Mouse (Mus musculus) midbrain, embryonic 14.5 days (tissue): Measurements from ENCODE around the gene Gm4707. TPM values are rescaled to one million over a fixed set of nuclear protein-coding genes. Genes with fewer than 3 reads are reported as not detected.

ENCODE experiments used
- ATAC-seq: fragments of 200-750 bp; cut with Nextera tagmentation; 2 replicates; pipeline ENCODE4 v1.8.0; 2017; ENCODE audit warnings: moderate number of reproducible peaks, moderate library complexity; ENCODE audit not compliant: low FRiP score, low TSS enrichment
- DNase-seq: peaks from one replicate; pipeline ENCODE4 v3.0.0-alpha.2; 2015
- H3K27ac ChIP-seq: fragments of 300-500 bp; sonication (generic); replicated peaks from 2 replicates; pipeline ENCODE4 v1.5.1; 2014; ENCODE audit warnings: mild to moderate bottlenecking, low read depth, low read length, moderate library complexity
- H3K27me3 ChIP-seq: fragments of 300-500 bp; sonication (generic); 2 replicates; pipeline ENCODE4 v1.6.1; 2014; ENCODE audit warnings: low read length, control low read depth, mixed read lengths; ENCODE audit not compliant: control insufficient read depth, insufficient read depth
- H3K36me3 ChIP-seq: fragments of 300-500 bp; sonication (generic); 2 replicates; pipeline ENCODE4 v1.6.1; 2014; ENCODE audit warnings: low read length, control low read depth; ENCODE audit not compliant: control insufficient read depth, insufficient read depth
- H3K4me1 ChIP-seq: fragments of 300-500 bp; sonication (generic); 2 replicates; pipeline ENCODE4 v1.6.1; 2014; ENCODE audit warnings: mild to moderate bottlenecking, antibody characterized with exemption, low read length, control low read depth; ENCODE audit not compliant: control insufficient read depth, insufficient read depth
- H3K4me2 ChIP-seq: fragments of 300-500 bp; sonication (generic); 2 replicates; pipeline ENCODE4 v1.6.1; 2014; ENCODE audit warnings: mild to moderate bottlenecking, low read length, moderate library complexity
- H3K4me3 ChIP-seq: fragments of 300-500 bp; sonication (generic); replicated peaks from 2 replicates; pipeline ENCODE4 v1.5.1; 2014; ENCODE audit warnings: low read depth, low read length
- H3K9ac ChIP-seq: fragments of 300-500 bp; sonication (generic); replicated peaks from 2 replicates; pipeline ENCODE4 v1.6.1; 2014; ENCODE audit warnings: mild to moderate bottlenecking, low read length, moderate library complexity
- H3K9me3 ChIP-seq: fragments of 300-500 bp; sonication (generic); 2 replicates; pipeline ENCODE4 v1.6.1; 2016; ENCODE audit warnings: low read length, control low read depth, mixed read lengths; ENCODE audit not compliant: control insufficient read depth
- WGBS: fragments of 180-500 bp; shearing (Covaris S2); extraction: QIAGEN DNeasy Blood & Tissue Kit; methylation state at CpG from one replicate; pipeline ENCODE4 v1.1.7; 2014; 5-methylcytosine and 5-hydroxymethylcytosine counted together
- polyA plus RNA-seq: library from polyadenylated mRNA; unstranded; fragments of >200 nt; fragmentation: Nextera tagmentation; extraction: Ambion mirVana; gene quantifications from 2 replicates; pipeline ENCODE4 v1.2.1, GENCODE M21; 2014

Gm4707 gene
- polyA plus RNA-seq, 1 experiment from 2014 or later: 1.3 TPM

DNA sequence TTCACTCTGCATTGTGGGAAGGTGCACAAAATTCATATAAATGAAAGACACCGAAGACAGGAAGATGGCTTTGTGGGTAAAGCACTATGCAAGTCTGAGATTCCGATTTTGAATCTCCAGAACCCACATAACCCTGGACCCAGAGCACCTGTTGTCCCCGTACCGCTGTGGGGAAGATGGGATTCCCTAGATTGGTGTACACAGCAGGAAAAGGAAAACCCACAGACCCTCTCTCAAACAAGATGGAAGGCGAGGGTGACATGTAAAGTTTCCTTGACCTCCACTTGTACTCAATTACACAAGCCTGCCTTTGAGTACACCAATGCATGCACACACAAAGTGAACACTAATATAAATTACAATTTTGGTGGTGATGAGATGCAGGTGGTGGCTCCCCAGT lies 25.0 kb upstream of the Gm4707 start:
- no peak for ATAC-seq
- no peaks in the 10 kb centered on the region for H3K36me3 ChIP-seq
- no peaks in the 10 kb centered on the region for H3K27me3 ChIP-seq
- no peak overlapping the region for H3K4me3 ChIP-seq
- no peak overlapping the region for H3K9ac ChIP-seq
- no peak overlapping the region for H3K4me2 ChIP-seq
- H3K27ac ChIP-seq: no peak overlapping the region
- H3K9me3 ChIP-seq: no peaks in the 10 kb centered on the region
- H3K4me1 ChIP-seq: no peaks in the 10 kb centered on the region
- 88% methylated on average over 5 of the region's 5 CpGs for WGBS
- DNase-seq: no peak

DNA sequence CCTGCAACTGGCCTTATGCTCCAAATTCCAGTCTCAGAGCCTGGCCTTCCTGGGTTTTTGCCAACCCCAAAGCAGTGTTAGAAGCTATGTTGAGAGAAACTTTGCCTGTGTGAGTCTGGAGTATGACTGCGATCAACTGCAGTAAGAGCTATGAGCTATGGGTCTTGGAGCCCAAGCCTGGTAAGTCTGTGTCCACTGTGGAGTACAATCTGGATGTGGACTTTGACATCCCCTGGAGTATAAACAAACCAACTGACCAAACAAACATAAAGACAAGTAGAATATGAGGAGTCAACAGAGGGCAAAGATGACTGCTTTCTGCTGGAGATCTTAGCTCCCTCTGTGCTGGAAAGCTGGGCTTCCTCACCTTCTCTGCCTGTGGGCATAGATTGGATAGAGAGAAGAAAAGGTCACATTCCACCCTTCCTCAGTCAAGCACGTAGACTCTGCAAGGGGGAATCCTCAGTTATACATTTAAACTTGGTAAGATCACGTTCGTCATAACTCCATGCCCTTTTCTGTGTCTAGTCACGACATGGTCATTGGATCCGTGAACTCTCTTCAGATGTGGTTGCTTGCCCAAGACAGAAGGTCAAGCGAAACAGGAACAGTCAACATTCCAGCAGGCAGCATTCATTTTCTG lies 23.8 kb upstream of the Gm4707 start:
- WGBS: 89% methylated on average over 7 of the region's 7 CpGs
- ATAC-seq: no peak

DNA sequence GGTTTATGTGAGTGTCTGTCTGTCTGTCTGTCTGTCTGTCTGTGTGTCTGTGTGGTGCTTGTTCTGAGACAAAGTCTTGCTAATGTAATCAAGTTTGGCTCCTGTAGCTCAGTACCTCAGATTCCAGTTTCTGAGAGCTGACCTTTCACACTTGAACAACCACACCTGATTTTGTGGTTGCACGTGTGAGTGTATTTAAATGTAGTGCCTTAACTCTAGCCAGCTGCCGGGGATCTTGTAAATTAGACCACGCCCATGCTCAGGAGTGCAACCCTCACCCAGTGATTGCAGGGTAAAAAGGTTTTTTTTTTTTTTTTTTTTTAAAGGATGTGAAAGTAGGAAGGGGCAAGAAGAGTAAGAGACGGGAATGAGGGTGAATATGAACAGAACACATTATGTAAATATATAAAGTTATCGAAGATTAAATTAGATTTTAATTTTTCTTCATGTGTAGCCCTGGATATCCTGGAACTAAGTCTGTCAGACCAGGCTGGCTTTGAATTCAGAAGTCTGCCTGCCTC lies 19.7 kb upstream of the Gm4707 start:
- H3K4me3 ChIP-seq: no peak overlapping the region
- H3K4me2 ChIP-seq: no peak overlapping the region
- no peak overlapping the region for H3K27ac ChIP-seq
- no peaks in the 10 kb centered on the region for H3K36me3 ChIP-seq
- WGBS: 80% methylated on average over 5 of the region's 5 CpGs
- DNase-seq (no peak), ATAC-seq (no peak)
- no peaks in the 10 kb centered on the region for H3K27me3 ChIP-seq
- H3K4me1 ChIP-seq: no peaks in the 10 kb centered on the region; the same call in 1 of the 2 replicates
- H3K9me3 ChIP-seq: no peaks in the 10 kb centered on the region
- no peak overlapping the region for H3K9ac ChIP-seq

More for the DNA sequence above, 23.8 kb upstream of the Gm4707 start:
- Histone ChIP-seq H3K27ac (no peak overlapping the region), H3K36me3 (no peaks in the 10 kb centered on the region), H3K9ac (no peak overlapping the region), H3K4me1 (no peaks in the 10 kb centered on the region), H3K4me3 (no peak overlapping the region), H3K9me3 (no peaks in the 10 kb centered on the region), H3K4me2 (no peak overlapping the region), H3K27me3 (no peaks in the 10 kb centered on the region)
- no peak for DNase-seq

DNA sequence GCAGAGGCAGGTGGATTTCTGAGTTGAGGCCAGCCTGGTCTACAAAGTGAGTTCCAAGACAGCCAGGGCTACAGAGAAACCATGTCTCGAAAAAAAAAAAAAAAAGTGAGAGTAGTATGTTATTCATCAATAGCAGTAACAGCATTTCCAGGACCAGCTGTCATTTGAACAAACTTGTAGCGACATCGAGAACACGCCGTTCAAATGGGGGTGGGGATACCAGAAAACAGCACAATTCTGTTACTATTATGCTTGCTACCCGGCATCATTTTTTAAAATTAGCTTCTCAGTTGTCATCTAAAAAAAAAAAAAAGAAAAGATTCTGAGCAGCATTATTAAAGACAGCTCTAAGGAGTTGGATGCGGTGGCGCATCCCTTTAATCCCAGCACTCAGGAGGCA lies 17.8 kb upstream of the Gm4707 start:
- Histone ChIP-seq H3K27ac (no peak overlapping the region), H3K4me1 (peaks cover 8% of the 10 kb centered on the region), H3K4me2 (no peak overlapping the region), H3K27me3 (no peaks in the 10 kb centered on the region), H3K9me3 (no peaks in the 10 kb centered on the region), H3K4me3 (no peak overlapping the region), H3K9ac (no peak overlapping the region), H3K36me3 (no peaks in the 10 kb centered on the region)
- WGBS: 94% methylated on average over 8 of the region's 8 CpGs
- DNase-seq (no peak), ATAC-seq (no peak)

DNA sequence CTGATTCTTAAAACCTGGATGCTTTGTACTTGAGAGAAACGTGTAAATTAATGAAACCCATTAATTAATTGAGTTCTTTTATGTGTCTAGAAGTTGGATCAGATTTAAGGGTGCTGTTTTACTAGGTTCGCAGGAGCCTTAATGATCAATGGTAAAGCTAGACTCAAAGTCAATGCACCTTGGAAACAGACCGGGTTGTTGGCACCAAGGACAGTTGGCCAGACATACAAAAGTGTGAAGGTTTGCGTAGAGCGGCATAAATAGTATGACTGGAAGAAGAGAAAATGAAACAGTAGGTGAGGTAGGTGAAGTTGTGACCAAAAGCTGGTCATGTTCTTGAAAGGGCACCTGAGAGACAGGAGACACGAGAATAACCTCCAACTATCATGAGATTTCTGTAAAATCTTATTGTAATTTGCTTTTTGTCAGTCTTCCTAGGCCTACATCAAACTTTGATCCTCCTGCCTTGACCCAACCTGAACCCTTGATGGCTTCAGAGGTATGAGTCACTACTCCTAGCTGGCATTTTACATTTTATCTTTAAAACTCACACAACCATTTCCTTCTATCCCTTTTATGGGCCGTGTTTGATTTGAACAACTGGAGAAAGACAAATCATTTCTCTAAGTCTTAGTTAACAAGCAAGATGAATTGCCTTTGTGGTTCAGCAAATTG lies 16.8 kb upstream of the Gm4707 start:
- Histone ChIP-seq H3K4me2 (peak overlapping the region; percentile 86), H3K4me1 (peaks cover 8% of the 10 kb centered on the region), H3K27ac (peak overlapping the region; percentile 98; the same call in 1 of the 2 replicates), H3K27me3 (no peaks in the 10 kb centered on the region), H3K9ac (no peak overlapping the region; the same call in 1 of the 2 replicates), H3K9me3 (no peaks in the 10 kb centered on the region), H3K4me3 (peak overlapping the region; percentile 85), H3K36me3 (no peaks in the 10 kb centered on the region)
- DNase-seq (peak; percentile 32), ATAC-seq (no peak)
- 84% methylated on average over 7 of the region's 7 CpGs for WGBS

DNA sequence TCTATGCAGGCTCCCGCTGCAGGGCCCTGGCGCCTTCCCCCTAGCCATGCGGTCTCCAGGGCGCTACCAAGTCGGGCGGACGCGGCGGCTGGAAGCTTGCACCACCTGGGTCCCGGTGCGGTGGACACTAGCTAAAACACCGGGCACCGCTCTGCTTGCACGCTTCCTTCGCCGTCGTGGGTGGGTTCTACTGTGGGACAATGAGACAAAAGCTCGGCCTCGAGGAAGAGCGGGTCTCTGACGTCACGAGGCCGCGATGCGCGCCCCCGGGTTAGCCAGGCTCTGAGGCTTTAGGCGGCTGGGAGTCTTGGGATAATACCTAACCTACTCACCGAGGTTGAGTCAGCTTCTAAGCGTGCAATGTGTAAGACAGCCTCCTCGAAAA lies 16.0 kb upstream of the Gm4707 start:
- Histone ChIP-seq H3K27ac (peak overlapping the region; percentile 98), H3K27me3 (no peaks in the 10 kb centered on the region), H3K9ac (peak overlapping the region; percentile 84), H3K9me3 (no peaks in the 10 kb centered on the region), H3K4me2 (peak overlapping the region; percentile 86), H3K4me3 (peak overlapping the region; percentile 85), H3K36me3 (no peaks in the 10 kb centered on the region), H3K4me1 (peaks cover 8% of the 10 kb centered on the region)
- peak; percentile 78 for ATAC-seq
- DNase-seq: peak; percentile 91
- WGBS: under 1% methylated on average over 31 of the region's 31 CpGs

DNA sequence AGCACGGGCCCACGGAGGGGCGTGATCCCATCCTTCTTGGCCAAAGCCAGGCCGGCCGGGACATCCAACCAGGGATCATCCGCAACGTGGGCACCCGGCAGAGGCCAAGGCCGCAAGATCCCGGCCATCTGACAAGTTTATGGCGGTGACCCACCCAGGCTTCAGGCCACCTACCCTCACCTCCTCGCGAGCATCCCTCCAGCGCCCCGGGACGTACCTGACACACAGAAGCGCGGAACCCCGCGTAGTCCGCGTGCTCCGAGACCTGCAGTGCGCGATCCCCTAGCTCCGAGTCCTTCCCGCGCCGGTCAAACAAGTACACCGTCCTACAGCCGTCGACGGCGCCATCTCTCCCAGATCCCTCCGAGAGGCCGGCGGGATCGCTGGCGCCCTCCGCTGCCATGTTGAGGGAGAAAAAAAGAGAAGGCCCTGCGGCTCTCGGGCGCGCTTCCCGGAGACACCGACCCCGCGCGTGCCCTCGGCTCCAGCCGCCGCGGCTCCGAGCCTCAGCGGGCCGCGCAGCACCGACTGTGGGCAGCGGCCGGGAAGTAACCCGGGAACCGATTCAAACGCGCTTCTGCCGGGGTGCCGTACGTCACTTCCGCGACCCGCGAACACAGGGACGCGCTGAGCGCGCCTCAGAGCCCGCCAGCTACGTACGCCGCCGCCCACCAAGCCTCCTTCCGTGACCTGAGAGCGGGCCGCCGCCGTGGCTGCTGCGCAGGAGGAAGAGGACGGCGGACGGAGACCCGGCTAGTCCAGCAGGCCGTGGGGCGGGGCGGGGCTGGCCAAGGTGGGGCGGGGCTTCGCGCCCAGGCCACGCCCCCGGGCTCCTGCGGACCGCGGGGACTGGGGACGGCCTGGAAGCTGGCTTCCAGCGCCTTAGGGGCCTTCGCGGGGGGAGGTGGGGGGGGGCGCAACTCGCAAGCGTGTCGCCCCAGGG lies 15.3 kb upstream of the Gm4707 start, which contains the start of gene Smchd1:
TSS of gene Smchd1 (minus strand) at position 582 of the 943 bp plus-strand sequence.
- DNase-seq: peak; percentile 95
- Histone ChIP-seq H3K9ac (peak within 1 kb of the TSS; percentile 84), H3K27ac (peak within 1 kb of the TSS; percentile 98), H3K4me3 (peak within 1 kb of the TSS; percentile 85), H3K9me3 (no peaks in the 10 kb centered on the region), H3K27me3 (no peaks in the 10 kb centered on the region), H3K4me2 (peak within 1 kb of the TSS; percentile 86), H3K36me3 (no peaks in the 10 kb centered on the region), H3K4me1 (peaks cover 8% of the 10 kb centered on the region)
- WGBS: under 1% methylated on average over 107 of the region's 109 CpGs
- ATAC-seq: peak; percentile 97

DNA sequence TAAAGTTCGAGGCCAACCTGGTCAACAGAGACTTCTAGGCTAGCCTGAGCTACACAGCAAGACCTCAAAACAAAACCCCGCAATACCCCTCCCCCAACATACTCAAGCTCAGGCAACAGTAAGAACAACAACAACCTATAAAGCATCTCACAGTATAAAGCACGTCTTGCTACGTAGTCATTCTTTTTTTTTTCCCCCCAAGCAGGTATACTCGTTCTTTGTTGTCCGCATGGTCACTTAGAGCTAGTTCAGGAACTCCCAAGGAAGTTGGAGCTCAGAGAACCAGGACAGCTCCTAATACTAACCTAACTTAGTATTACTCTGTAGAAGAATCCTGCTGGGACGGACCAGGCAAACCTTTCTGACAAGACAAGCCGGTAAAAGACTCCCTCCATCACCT lies 14.4 kb upstream of the Gm4707 start:
- peak overlapping the region; percentile 86 for H3K4me2 ChIP-seq
- no peak for ATAC-seq
- peak overlapping the region; percentile 84 for H3K9ac ChIP-seq
- H3K9me3 ChIP-seq: no peaks in the 10 kb centered on the region
- peak overlapping the region; percentile 85 for H3K4me3 ChIP-seq
- WGBS: 15% methylated on average over 8 of the region's 8 CpGs
- no peaks in the 10 kb centered on the region for H3K36me3 ChIP-seq
- H3K4me1 ChIP-seq: peaks cover 8% of the 10 kb centered on the region
- no peak for DNase-seq
- H3K27me3 ChIP-seq: no peaks in the 10 kb centered on the region
- no peak overlapping the region for H3K27ac ChIP-seq
